Mouse (Mus musculus) right cerebral cortex, postnatal 4 days (tissue): ENCODE results near the gene Zfyve27.

ENCODE experiments used
- DNase-seq: peaks from one replicate; pipeline ENCODE4 v3.0.0-alpha.2; 2022

Gene Zfyve27

DNA sequence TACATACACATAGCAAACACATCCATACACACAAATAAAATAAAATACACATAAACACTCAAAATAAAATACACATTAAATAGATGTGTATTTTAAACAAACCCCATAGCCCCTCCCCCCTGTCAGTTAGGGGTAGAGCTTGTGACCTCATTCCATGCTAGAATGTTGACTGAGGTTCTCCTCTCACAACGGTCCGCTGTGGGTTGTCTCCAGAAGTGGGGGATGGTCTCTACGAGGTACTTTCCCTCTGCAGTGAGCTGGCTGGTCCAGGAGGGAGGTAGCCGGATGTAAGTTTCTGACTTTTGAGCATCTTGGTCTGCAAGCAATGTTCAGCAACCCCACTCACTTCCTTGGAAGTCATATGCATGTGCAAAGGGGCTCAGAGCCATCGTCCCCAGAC, at the start of gene Zfyve27:
Zfyve27 (plus strand) TSS at position 188 of the 400 bp plus-strand sequence.
- DNase-seq = no peak

DNA sequence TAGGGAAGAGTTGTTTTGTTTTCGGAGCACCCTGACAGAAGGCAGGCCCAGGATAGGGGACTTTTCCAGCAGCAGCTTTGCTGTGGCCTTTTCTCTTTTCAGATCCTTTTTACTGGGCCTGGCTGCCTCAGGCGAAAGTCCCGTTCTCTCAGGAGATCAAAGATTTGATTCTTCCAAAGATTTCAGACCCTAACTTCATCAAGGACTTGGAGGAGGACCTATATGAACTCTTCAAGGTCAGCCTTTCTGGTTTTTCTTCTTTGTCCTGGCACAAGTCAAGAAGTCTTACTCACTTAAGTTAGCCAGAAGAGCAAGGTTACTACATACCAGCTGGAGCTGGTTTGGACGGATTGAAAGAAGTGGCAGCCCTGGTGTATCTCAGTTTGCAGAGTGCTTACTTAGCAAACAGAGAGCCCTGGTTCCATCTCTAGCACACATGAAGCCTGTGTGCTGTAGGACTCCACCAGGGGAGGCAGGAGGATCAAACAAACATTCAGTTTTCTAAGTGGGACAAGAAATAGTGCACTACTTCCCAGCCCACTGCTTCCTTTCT, 47.9 kb upstream of the Zfyve27 start:
- DNase-seq = no peak

DNA sequence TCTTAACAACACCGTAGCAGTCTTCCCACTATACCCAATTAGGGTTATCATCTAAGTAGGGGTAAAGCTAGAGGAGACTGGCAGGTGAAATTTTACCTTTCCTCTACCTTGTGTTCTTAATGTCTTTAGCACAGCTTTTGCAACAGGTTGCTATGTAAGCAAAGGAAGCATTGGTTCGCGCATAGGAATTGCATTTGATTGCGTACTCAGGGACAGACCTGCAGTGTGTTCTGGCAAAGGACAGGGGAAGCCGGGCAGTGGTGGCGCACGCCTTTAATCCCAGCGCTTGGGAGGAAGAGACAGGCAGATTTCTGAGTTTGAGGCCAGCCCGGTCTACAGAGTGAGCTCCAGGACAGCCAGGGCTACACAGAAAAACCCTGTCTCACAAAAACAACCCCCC, 45.6 kb upstream of the Zfyve27 start:
- no peak for DNase-seq

DNA sequence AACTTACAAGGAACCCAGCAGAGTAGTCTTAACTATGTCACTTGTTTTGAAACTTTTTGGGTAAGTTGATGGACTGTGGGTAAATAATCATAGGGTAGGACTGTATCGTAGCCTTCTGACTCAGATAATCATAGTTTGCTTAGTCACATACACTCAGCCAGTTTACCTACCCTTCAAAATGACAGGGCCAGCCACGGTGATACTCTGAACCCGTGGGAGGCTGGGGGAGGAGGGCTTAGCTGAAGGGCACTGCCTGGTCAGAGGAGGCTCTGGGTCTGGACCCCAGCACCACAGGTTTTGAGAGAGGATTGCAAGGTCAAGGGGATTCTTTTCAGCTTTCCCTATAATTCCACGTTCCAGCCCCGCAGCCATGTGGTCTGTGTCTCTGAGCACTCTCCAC, 45.2 kb upstream of the Zfyve27 start:
- DNase-seq = no peak

DNA sequence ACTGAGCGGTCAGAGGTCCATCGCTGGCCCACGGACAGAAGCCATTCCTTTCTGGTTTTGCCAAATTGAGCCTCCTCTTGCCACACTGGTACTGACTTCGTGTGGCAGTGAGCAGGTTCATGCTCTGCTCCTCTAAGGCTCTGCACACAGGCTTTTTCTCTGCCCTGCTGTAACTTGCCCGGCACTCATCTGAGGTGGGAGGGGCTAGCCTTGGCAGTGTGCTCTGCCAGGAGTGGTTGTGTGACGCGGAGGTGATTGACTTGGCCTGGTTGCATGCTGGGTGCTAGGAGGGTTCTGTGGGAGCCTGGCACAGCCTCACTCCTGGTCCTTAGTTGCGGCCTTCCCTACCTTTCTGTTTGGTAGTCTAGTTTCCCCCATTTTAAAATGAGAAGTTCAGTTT, 43.3 kb upstream of the Zfyve27 start:
- DNase-seq = no peak

DNA sequence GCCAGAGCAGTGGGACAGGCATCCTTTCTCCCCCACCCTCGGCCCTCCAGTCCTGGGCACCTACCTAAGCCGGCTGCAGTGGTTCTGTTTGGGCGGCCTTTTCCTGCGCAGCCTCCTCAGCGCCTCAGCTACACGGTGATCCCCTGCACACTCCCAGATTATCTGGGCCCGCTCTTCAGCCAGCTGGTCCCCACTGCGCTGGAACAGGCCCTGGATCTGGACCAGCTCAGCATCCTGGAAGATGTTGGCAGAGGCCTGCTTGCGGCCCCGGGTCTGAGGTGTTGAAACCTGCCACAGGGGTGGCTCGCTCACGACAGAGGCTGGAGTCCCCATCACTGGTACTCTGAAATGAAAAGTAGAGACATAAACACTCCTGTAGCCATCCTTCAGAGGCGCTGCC, 39.1 kb upstream of the Zfyve27 start:
- DNase-seq = no peak

DNA sequence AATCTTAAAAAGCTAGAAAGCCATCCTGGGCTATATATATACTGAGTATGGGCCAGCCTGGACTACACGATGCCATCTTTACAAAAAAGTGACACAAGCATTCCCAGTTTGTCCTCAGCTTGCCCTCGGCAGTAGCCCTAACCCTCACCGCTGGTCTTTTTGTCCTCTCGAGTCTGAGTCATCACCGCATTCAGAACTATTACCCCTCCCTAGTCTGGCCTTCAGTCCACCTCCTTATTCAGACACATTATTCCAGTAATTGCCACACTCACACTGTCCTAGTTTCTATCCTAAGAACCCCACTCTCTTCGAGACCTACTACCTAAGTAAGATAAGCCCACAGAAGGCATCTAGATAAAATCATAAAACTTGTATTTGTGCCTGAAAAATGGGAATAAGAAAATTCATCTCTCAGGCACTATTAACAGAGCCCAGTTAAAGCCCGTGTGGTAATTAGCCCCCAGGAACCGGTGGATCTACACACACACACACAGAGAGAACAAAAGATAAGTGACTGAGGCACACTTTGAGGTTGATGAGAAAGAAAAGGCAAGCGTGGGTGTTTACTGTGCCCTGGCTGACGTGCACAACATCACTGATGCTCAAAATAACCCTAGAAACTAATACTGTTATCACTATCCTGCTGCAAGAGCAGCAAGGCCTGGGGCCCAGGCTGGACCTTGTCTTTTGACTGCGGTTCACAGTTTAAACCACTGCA, 38.1 kb upstream of the Zfyve27 start:
- DNase-seq = no peak

DNA sequence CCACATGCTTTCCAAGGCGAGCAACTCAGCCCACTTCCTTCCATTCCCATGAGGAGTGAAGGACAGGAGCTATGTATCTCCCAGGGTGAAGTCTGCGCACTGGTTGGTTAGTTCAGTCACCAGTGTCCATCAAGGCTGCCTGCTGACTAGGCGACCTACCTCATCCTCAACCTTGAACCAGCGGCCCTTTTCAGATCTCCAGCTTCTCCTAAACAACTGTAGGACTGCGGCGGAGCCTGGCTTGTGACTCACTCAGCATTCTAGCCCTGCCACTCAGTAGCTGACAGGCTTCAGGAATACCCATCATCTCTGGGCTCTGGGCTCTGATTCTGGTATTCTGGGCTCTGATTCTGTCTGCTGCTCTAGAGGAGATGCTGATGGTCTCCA, 37.5 kb upstream of the Zfyve27 start:
- DNase-seq = no peak

DNA sequence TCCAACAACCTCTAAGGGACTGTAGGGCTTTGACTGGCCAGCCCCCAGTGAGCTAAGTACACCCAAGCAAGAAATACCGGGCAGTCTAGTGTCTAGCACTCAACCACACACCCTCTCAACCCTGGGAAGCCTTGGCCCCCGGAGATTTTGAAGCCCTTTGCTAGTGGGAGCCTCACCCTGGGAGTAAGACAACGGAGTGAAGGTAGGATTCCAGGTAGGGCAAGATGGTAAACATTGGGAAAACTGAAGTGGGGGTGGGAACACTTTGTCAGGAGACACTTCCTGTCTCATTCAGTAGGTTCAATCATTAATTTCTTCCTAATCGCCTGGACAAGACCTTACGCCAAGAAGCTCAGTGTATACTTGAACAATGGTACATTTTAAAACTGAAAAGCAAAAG, 36.7 kb upstream of the Zfyve27 start:
- DNase-seq = no peak

DNA sequence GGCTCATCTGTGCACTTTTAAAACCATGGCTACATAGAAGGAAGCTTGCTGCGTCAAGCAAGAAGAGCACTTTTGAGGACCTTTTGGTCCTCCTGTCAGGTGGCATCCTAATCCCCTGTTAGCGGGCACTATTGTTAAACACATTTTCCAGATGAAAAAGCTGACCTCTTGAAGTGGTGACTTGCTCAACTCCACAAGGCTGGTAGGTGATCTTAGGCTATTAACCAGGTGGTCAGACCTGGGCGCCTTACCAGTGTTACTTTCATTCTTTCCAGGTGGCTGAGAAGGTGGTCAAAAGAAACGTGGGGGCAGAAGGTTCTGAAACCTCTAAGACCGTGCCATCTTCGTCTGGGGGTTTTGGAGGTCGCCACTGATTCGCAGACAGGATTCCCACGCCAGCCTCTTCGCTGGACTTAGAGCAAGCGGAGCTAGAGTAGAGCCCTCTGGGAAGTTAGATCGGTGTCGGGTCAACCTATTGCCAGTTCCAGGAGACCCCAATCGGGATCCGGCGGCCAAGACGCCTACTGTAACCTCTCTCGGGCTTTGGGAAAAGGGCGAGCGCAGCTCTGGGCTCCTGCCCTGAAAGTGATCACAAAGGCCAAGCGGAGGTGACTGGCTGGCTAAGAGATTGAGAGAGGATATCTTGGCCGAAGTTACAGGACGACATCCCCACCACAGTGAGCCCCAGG, 35.6 kb upstream of the Zfyve27 start:
- DNase-seq = no peak

DNA sequence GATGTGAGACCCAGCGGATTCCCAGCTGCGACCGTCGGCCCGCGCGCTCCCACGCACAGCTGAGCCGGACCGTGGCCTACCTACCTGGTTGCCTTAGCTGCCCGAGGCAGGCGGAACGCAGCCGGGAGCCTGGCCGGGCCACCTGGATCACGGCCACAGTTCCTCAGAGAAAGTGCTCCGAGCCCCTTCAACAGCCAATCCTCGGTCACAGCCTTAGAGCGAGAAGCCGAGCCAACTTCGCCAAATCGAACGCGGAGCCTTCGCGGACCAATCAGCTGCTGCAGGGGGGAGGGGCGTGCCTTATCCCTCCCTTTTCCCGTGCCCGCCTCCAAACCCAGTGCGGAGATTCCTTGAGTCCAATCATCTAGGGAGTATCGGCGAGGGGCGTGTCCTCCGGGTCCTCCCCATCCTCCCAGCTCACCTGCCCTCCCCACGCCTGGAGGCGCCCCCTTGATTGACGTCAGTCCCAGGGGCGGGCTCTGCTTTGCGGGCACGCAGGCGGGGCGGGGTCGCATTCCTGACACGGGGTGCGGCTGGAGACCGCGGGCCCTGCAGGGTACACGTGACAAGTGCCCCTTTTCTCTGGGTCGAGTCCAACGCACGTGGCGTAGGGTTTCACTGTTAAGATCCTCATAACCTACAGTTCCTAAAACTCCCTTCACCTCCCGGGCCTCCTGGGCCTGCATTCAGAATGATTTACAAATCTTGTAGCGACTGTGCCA, 34.8 kb upstream of the Zfyve27 start, which contains the start of gene Avpi1:
Avpi1 (minus strand) TSS at position 273 of the 722 bp plus-strand sequence.
- DNase-seq = peak; percentile 97

DNA sequence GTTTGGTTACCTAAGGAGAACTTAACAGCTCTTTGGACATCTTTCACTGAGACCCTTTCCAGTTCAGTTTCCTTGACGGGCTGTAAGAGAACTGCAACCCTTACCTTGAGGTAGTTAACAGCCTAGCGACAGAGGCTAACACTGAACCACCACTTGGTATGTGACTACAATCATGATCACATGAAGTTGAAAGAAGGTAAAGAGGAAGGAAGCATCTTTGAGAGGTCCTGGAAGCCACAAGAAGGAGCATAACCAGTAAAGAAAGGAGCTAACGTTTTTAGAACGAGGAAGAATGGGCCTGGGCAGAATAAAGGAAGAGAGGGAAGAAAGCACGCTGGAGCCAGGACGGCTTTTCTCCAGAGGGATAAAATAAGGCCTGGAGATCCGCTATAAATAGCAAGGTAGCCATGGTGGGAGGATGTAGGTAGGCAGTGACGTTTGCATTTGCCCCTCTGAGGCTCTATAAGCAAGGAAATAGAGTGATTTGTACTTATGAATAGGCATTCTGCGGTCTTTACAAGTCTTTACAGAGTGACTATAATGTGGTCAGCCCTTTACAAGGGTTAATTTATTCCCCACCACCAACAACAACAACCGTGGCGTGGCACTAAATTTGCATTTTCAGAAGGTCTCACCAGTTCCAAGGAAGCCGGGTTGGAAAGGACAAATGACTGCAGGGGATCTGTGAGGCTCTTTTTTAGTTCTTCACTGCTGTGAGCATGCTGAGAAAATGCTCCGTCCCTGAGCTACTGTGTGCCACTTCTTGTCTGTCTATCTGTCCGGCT, 34.0 kb upstream of the Zfyve27 start:
- no peak for DNase-seq

DNA sequence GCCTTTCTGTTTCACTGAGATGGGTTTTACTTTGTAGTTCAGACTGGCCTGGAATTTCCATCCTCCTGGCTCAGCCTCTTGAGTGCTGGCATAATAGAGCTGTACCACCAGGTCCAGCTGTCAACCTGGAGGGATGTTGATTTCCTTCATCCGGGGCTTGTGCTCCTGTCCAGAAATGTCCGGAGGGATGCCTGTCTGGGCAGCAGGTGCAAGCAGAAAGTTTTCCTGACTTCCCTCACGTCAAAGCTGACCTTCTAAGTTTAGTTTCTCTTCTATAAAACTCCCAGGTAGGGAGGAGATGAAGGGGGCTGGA, 33.5 kb upstream of the Zfyve27 start:
- no peak for DNase-seq

DNA sequence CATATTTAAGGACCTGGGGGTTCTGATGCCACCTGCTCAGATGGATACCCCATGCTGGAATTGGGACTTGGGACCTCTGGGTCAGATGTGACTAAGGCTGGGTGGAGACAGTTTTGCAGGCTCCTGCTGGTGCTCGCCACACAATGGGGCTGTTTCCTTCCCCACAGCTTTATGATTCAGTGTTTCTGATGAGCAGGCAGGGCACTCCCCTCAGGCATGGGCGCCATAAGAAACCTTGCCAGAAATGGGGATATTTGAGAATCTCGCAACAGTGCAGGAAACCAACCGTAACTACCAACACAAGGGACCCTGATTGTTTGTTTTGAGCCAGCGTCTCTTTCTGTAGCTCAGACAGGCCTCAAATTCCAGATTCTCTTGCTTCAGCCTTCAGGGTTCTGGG, 32.6 kb upstream of the Zfyve27 start:
- DNase-seq = no peak

DNA sequence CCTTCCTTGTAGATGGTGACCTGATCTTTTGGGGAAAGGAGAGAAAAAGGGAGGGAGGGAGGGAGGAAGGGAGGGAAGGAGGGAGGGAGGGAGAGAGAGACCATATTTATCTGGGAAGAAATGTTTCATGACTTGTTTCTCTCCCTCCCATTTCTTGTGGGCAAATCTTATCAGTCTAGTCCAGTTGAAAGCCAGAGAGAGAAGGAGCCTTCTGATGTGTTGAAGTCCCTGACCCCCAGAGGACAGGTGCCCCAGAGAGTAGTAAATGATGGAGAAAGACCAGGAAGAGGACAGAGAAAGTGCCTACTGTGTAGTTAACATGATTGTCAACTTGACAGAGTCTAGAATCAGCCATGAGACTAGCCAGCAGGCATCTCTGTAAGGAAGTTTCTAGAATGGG, 28.7 kb upstream of the Zfyve27 start:
- DNase-seq = no peak

DNA sequence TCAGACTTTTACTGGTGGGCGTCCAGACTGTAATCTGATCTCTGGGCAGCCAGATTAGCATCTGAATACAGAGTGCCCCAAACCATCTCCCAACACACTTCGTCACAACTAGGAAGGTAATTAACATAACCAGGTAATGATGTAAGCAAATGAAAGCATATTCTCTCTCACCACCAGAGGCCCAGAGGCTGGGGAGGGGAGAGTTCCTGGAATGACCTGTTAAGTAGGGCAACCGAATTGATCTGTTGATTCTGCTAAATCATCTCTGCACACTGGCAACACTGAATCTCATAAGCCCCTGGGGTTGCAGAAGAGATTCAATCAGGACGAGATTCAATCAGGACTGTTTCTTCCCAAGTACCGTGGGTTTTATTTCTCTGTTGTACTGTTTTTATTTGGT, 27.6 kb upstream of the Zfyve27 start:
- no peak for DNase-seq

DNA sequence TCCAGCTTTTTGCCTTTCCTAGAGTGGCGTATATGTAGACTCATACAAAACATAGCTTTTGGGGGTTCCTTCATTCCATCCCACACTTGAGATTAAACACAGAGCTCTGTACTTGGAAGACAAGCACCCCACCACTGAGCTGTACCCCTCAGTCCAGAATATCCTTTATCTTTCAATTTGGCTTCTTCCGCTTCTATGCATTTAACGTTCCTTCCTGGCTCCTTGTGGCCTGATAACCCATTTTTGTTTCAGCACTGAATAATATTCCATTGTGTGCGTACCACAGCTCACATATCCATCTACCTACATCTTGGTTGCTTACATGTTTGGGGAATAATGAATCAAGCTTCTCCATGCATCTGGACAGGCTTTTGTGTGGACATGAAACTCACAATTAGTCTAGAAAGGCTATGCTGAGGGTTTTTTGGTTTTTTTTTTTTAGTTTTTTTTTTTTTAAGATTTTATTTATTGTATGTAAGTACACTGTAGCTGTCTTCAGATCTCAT, 26.5 kb upstream of the Zfyve27 start:
- DNase-seq = no peak

DNA sequence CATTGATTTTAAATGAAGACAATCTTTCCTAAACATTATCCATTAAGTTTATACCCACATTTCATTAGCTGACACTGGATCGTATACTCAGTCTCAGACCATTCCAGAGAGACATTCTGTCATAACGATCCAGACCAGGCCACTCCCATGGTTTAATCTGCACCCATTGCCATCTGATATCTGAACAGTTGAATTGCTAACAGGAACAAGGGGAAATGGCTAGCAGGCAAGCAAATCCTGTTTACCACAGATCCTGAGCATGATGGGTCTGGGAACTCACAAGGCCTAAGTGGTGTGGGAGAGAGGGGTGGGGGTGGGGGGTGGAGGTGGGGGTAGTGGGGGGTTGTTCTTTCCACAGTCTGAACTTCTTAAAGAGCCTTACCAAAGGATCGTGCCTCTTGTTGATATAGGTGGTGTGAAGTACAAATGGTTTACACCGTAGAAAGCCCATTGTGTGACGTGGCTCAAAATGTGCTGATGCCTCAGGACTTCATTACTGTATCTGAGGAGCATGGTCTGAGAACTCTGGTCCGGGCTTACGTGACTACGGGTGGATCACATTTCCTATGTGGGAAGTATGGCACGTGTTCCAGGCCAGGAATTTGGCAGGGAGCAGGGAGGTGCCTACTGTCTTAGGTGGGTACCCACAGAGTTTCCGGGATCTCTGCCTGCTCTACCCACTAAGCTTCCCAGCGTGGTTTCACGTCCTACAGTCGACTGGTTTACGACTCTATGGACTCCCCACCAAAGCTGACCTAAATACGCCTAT, 25.1 kb upstream of the Zfyve27 start:
- no peak for DNase-seq

DNA sequence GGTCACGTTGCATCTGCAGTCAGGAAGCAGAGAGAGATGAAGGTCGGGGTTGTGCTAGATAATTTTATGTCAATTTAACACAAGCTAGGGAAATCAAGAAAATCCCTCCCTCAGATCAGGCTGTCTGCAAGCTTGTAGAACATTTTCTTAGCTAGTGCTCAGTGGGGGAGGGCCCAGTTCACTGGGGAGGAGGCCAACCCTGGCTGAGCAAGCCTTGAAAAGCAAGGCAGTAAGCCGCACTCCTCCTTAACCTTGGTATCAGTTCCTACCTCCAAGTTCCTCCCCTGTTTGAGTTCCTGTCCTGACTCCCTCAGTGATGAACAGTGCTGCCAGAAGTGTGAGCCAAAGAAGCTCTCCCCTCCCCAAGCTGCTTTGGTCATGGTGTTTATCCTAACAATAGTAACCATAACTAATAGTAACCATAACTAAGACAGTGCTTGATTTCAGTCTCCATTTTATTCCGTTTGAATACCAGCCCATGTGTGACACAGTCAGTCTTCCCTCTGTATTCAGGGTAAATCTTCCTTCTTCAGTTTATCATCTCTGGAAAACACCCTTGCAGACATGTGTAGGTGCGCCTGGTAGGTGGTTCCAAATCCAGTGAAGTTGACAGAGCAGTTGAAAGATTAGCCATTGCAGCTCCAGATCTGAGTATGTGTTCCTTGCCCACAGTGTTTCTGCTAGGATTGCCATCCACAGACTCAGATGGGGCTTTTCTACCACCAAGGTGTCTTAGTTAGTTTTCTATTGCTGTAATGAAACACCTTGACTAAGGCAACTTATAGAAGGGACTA, 23.8 kb upstream of the Zfyve27 start:
- no peak for DNase-seq

DNA sequence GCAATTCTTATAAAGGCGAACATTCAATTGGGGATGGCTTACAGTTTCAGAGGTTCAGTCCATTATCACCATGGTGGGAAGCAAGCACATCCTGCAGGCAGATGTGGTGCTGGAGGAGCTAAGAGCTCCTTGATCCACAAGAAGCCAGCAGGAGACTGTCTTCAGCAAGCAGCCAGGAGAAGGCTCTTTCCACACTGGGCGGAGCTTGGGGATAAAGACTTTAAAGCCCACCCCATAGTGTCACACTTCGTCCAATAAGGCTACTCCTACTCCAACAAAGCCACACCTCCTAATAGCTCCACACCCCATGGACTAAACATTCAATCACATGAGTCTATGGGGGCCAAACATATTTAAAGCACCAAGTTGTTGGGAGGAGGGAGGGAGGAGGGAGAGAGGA, 21.8 kb upstream of the Zfyve27 start:
- DNase-seq = no peak

DNA sequence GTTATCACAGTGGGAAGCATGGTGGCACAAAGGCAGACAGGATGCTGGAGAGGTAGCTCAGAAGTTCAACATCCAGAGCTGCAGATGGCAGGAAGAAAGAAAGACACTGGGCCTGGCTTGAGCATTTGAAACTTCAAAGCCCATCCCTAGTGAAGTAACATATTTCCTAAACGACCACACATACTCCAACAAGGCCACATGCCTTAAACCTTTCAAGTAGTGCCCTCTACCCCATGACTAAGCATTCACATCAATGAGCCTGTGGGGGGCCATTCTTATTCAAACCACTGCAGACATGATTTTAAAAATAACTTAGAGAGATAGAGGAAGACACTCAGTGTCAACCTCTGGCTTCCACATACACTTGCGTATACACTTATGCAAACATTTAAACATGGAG, 21.0 kb upstream of the Zfyve27 start:
- no peak for DNase-seq
